Mouse (Mus musculus) embryonic facial prominence, embryonic 13.5 days (tissue): ENCODE measurements around the gene Phrf1. TPM values are rescaled to one million over a fixed set of nuclear protein-coding genes. Genes with fewer than 3 reads are reported as not detected.

Source experiments
- ATAC-seq: fragments of 200-750 bp; cut with Nextera tagmentation; 2 replicates; pipeline ENCODE4 v1.8.0; 2017; ENCODE audit warnings: low read depth; ENCODE audit not compliant: insufficient number of reproducible peaks, insufficient read depth, low FRiP score, low TSS enrichment
- H3K27ac ChIP-seq: fragments of 300-500 bp; sonication (generic); 2 replicates; pipeline ENCODE4 v1.5.1; 2015; ENCODE audit warnings: moderate library complexity, mild to moderate bottlenecking, inconsistent platforms
- H3K27me3 ChIP-seq: fragments of 300-500 bp; sonication (generic); 2 replicates; pipeline ENCODE4 v1.6.1; 2015; ENCODE audit warnings: mild to moderate bottlenecking, inconsistent platforms
- H3K36me3 ChIP-seq: fragments of 300-500 bp; sonication (generic); 2 replicates; pipeline ENCODE4 v1.6.1; 2015; ENCODE audit warnings: mild to moderate bottlenecking, inconsistent platforms
- H3K4me1 ChIP-seq: fragments of 300-500 bp; sonication (generic); 2 replicates; pipeline ENCODE4 v1.6.1; 2015; ENCODE audit warnings: inconsistent platforms
- H3K4me2 ChIP-seq: fragments of 300-500 bp; sonication (generic); 2 replicates; pipeline ENCODE4 v1.6.1; 2015; ENCODE audit warnings: moderate library complexity, mild to moderate bottlenecking, inconsistent platforms
- H3K4me3 ChIP-seq: fragments of 300-500 bp; sonication (generic); 2 replicates; pipeline ENCODE4 v1.5.1; 2015; ENCODE audit warnings: mild to moderate bottlenecking, inconsistent platforms
- H3K9ac ChIP-seq: fragments of 300-500 bp; sonication (generic); 2 replicates; pipeline ENCODE4 v1.6.1; 2015; ENCODE audit warnings: mild to moderate bottlenecking, inconsistent platforms
- H3K9me3 ChIP-seq: fragments of 300-500 bp; sonication (generic); 2 replicates; pipeline ENCODE4 v1.6.1; 2016; ENCODE audit warnings: inconsistent platforms
- WGBS: fragments of 180-500 bp; shearing (Covaris S2); methylation state at CpG from one replicate; pipeline ENCODE4 v1.1.7; 2015; ENCODE audit warnings: mixed read lengths; 5-methylcytosine and 5-hydroxymethylcytosine counted together
- polyA plus RNA-seq: library from polyadenylated mRNA; unstranded; fragments of >200 nt; fragmentation: Nextera tagmentation; extraction: Ambion mirVana; gene quantifications from 2 replicates; pipeline ENCODE4 v1.2.1, GENCODE M21; 2015

Phrf1 gene
- polyA plus RNA-seq, 1 experiment from 2014 or later = 82.0 TPM

DNA sequence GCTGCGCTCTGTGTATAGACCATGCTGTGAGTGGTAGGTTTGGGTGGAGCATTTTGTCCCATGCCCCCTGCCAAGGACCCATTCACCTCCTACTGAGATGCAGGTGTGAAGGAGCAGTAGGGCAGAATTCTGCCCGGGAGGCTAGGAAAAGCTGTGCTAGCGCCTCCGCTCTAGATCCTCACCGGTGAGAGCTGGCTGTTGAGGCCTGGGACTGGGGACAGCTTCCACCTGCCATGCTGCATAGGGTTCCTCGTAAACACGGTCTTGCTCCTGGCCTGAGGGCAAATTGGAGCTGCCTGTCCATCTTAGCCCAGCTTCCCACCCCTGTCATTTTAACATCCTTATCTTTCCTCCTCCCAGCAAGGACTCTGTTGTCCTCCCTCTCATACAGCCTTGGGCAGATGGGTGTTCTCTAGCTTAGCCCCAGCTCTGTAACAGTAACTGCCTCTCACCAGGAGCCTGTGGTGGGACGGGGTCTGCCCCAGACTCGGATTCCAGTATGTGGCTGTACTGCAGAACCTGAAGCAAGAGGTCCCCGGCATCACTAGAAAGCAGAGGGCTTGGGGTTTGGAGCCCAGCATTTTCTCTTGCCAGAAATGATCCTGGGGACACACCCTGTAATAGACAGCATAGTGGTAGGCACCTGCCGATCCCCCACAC is 35.6 kb downstream of the Phrf1 start:
- Histone ChIP-seq H3K4me3 (no peak overlapping the region), H3K36me3 (peaks cover 52% of the 10 kb centered on the region), H3K4me1 (peaks cover 19% of the 10 kb centered on the region), H3K4me2 (no peak overlapping the region), H3K27me3 (no peaks in the 10 kb centered on the region), H3K9me3 (no peaks in the 10 kb centered on the region), H3K9ac (no peak overlapping the region), H3K27ac (no peak overlapping the region)
- ATAC-seq = no peak
- 70% methylated on average over 11 of the region's 11 CpGs for WGBS

DNA sequence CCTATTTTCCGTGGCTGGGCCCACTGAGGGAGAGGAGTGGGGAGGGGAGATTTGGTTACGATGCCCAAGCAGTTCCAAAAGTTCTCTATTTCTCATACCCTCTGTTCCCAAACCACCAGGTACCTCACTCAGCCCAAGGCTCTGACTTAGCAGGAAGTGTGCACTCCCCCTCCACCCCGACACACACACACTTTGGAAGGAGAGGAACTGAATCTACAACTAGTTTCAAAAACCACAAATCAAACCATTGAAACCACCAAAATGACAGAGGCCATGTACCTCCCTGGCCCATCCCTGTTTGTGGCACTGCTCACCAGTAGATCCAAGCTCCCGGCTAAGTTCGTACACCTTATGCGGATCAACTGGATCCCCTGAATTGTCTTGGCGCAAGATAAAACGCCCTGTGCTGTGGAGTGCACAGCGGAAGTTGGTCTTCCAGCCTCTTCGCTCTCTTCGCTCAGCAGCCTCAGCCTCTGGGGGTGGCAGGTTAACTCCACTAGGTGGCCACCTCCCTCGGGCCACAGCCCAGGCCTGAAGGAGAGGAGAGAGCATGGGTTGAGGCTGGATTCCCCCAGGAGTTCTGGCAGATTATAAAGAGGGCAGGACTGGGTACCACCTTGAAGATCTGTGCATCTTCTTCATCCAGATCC is 36.3 kb downstream of the Phrf1 start:
- Histone ChIP-seq H3K4me3 (no peak overlapping the region), H3K27me3 (no peaks in the 10 kb centered on the region), H3K27ac (no peak overlapping the region), H3K9ac (0 out of 2 replicates have a peak overlapping the region, but pooled peaks have one; percentile 3), H3K36me3 (peaks cover 45% of the 10 kb centered on the region), H3K4me1 (peaks cover 19% of the 10 kb centered on the region), H3K4me2 (peak overlapping the region; percentile 82), H3K9me3 (no peaks in the 10 kb centered on the region)
- no peak for ATAC-seq
- WGBS = 31% methylated on average over 12 of the region's 12 CpGs

DNA sequence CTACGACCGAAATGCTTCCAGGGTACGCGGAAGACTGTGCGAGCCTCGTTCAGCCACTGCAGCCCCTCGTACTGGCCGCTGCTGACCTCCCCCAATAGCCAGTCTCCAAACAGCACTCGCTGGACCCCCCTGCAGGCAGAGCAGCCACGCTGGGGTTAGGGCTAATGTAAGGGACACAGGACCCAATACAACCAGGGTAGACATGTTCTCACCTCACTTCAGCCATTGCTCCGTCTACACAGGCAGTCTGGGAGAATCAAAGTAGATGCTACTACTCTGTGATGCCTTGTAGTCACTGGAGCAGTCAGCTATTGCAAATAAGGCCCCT is 36.8 kb downstream of the Phrf1 start:
- Histone ChIP-seq H3K36me3 (peaks cover 40% of the 10 kb centered on the region), H3K4me2 (peak overlapping the region; percentile 82), H3K9me3 (no peaks in the 10 kb centered on the region), H3K27me3 (no peaks in the 10 kb centered on the region), H3K9ac (0 out of 2 replicates have a peak overlapping the region, but pooled peaks have one; percentile 3), H3K4me1 (peaks cover 19% of the 10 kb centered on the region), H3K27ac (no peak overlapping the region), H3K4me3 (no peak overlapping the region)
- ATAC-seq = no peak
- 41% methylated on average over 11 of the region's 11 CpGs for WGBS

DNA sequence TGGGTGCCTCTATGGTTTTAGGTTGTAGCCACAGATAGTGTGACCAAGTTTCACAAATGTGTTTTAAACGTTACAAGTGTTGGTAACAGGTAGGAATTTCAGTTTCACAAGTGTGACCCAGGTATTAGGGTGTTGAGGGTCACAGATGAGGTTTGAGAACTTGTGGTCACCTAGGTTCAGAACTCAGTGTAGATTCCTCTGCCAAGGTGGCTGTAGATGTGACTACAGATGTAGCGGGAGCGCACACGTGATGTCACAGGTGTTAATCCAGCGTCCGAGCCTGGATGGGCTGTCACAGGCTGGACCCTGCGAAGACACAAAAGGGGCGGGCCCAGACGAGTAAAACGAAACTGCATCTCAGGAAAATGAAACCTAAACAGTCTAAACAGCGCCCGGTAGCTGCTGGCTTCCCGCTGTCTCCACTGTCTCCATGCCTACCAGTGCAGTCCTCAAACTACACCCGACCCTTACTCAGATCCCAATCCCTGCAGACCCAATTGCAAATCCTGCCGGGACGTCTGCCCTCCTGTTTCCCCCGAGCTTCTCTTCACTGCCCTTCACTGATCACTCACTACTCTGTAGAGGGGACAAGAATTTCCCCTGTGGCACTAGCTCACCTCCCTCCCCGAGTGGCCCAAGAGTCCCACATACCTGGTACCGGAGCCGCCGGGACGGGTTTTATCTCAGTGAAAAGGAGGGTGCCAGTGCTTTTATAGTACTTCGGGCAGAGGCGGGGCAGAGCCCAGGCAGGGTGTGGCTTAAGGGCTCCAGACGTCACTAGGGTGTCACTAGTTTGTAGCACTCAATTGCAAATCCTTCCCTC is 37.4 kb downstream of the Phrf1 start, which contains the start of gene Irf7:
Irf7 (minus strand) TSS at position 743 of the 823 bp plus-strand sequence.
- Histone ChIP-seq H3K4me2 (peak within 1 kb of the TSS; percentile 82), H3K27me3 (no peaks in the 10 kb centered on the region), H3K9me3 (no peaks in the 10 kb centered on the region), H3K4me1 (peaks cover 19% of the 10 kb centered on the region), H3K36me3 (peaks cover 35% of the 10 kb centered on the region), H3K27ac (no peak within 1 kb of the TSS), H3K9ac (peak within 1 kb of the TSS; percentile 76), H3K4me3 (peak within 1 kb of the TSS; percentile 51)
- ATAC-seq = no peak
- WGBS = 10% methylated on average over 25 of the region's 25 CpGs

DNA sequence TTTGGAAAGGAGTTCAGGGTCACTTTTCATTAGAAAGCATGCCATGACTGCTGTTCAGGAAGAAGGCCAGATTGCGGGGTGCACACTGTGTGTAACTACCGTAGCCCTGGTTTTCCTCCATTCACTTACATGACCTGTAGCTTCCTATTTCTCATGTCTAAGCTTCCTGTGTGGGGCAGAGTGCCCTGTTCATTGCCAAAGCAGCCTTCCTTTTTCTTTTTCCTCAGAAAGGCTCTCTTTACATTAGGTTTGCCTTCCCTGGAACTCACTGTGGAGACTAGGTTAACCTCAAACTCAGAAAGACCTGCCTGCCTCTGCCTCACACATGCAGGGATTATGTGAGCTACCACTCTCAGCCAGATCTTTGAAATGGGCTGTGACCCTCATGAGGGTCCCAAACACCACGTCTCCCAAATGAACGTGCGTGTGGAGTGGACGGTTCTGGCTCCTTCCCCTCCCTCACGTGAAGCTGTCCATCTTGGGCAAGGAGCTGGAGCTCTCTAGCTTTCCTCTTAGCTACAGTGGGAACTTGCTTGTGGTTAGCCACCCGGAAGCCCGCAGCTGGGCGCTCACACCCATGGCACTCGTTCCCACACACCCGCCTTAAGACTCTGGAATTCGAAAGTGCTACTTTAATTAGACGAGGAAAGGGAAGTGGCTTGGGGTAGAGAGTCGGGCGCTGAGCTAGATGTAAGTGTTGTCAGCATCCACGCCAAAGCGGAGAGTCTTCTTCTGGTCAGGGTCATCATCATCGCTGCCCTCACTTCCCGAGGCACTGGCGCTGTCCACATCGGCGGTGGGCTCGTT is 40.1 kb downstream of the Phrf1 start:
- H3K4me1 ChIP-seq = peaks cover 19% of the 10 kb centered on the region
- H3K36me3 ChIP-seq = peaks cover 7% of the 10 kb centered on the region
- H3K27me3 ChIP-seq = no peaks in the 10 kb centered on the region
- H3K4me2 ChIP-seq = no peak overlapping the region
- no peak overlapping the region for H3K4me3 ChIP-seq
- H3K9ac ChIP-seq = no peak overlapping the region
- no peak for ATAC-seq
- 76% methylated on average over 24 of the region's 24 CpGs for WGBS
- no peaks in the 10 kb centered on the region for H3K9me3 ChIP-seq
- no peak overlapping the region for H3K27ac ChIP-seq

DNA sequence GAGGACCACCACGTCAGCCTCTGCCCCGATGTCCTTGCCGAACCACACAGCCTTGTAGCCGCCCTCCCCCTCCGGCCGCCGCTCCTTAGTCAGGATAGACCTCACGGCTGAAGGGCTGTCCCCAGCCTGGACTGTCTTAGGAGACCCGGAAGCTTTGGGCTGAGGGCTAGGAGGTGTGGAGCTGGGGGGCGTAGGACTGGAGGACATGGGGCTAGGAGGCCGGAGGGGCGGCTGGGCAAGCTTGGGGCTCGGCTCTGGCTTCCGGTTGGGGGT is 40.6 kb downstream of the Phrf1 start:
- Histone ChIP-seq H3K4me3 (no peak overlapping the region), H3K27ac (no peak overlapping the region), H3K4me1 (peaks cover 19% of the 10 kb centered on the region), H3K4me2 (no peak overlapping the region), H3K9ac (no peak overlapping the region), H3K27me3 (no peaks in the 10 kb centered on the region), H3K36me3 (peaks cover 2% of the 10 kb centered on the region; the same call in 1 of the 2 replicates), H3K9me3 (no peaks in the 10 kb centered on the region)
- no peak for ATAC-seq
- WGBS = 84% methylated on average over 14 of the region's 14 CpGs

DNA sequence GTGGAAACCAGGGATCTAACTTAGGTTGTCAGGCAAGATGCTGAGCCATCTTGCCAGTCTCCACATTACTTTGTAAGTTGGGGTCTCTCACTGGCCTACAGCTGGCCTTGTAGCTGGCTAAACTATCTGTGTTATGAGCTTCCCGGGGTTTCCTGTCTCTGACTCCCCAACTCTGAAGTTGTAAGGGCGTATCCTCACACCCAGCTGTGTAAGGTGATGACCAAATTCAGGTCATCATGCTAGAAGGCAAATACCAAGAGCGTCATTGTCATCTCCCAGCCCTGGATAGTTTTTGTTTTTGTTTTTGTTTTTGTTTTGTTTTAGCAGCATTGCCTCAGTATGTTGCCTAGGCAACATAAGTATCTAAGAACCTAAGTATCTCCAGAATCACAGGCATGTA is 42.0 kb downstream of the Phrf1 start:
- Histone ChIP-seq H3K36me3 (no peaks in the 10 kb centered on the region), H3K4me2 (no peak overlapping the region), H3K9ac (no peak overlapping the region), H3K27ac (no peak overlapping the region), H3K4me1 (peaks cover 10% of the 10 kb centered on the region), H3K9me3 (no peaks in the 10 kb centered on the region), H3K4me3 (no peak overlapping the region), H3K27me3 (no peaks in the 10 kb centered on the region)
- no peak for ATAC-seq
- 79% methylated on average over 3 of the region's 3 CpGs for WGBS

DNA sequence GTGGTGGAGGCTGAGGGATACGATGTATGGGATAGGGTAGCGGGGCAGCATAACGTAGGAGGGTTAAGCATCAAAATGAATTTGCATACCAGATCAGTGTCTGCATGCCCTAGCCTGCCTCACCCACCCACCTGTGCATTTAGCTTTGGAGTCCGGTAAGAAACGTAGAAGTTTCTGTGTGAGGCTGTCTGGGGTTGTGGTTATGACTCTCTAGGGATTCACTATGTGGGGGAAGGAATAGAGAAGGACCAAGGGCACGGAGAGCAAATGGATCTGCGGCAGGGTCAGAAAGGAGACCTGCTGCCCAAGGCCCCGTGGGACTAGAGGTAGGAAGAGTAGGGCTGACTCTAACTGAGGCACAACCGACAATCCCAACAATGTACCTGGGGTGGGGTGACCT is 46.8 kb downstream of the Phrf1 start:
- no peaks in the 10 kb centered on the region for H3K36me3 ChIP-seq
- H3K4me2 ChIP-seq = no peak overlapping the region
- no peak overlapping the region for H3K27ac ChIP-seq
- 76% methylated on average over 9 of the region's 9 CpGs for WGBS
- H3K27me3 ChIP-seq = peaks cover 16% of the 10 kb centered on the region
- no peaks in the 10 kb centered on the region for H3K9me3 ChIP-seq
- no peak overlapping the region for H3K4me3 ChIP-seq
- no peak for ATAC-seq
- H3K4me1 ChIP-seq = peaks cover 9% of the 10 kb centered on the region
- no peak overlapping the region for H3K9ac ChIP-seq

DNA sequence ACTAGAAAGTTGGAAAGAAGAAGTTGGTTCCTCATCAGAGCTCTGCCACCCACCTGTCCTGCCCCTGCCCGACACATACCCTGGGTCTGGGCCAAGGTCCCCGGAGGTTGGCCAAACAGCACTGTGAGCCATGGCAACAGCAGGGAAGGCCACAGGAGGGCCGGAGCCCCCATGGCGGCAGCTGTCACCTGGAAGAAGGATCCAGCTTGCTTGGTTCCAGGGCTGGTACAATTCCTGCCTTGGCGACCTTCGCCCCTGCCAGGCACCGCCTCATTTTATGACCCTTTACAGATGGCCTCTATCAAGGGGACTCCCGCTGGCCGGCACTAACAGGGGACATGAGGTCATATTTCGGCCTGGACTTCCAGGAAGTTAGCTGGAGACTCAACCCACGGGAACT is 48.0 kb downstream of the Phrf1 start, which contains the start of gene Cdhr5:
Cdhr5 (minus strand) TSS at position 241 of the 400 bp plus-strand sequence.
- no peak within 1 kb of the TSS for H3K4me3 ChIP-seq
- H3K27ac ChIP-seq = no peak within 1 kb of the TSS
- no peaks in the 10 kb centered on the region for H3K9me3 ChIP-seq
- H3K36me3 ChIP-seq = no peaks in the 10 kb centered on the region
- H3K27me3 ChIP-seq = peaks cover 16% of the 10 kb centered on the region
- peaks cover 9% of the 10 kb centered on the region for H3K4me1 ChIP-seq
- no peak within 1 kb of the TSS for H3K4me2 ChIP-seq
- no peak for ATAC-seq
- no peak within 1 kb of the TSS for H3K9ac ChIP-seq
- WGBS = 58% methylated on average over 11 of the region's 11 CpGs

DNA sequence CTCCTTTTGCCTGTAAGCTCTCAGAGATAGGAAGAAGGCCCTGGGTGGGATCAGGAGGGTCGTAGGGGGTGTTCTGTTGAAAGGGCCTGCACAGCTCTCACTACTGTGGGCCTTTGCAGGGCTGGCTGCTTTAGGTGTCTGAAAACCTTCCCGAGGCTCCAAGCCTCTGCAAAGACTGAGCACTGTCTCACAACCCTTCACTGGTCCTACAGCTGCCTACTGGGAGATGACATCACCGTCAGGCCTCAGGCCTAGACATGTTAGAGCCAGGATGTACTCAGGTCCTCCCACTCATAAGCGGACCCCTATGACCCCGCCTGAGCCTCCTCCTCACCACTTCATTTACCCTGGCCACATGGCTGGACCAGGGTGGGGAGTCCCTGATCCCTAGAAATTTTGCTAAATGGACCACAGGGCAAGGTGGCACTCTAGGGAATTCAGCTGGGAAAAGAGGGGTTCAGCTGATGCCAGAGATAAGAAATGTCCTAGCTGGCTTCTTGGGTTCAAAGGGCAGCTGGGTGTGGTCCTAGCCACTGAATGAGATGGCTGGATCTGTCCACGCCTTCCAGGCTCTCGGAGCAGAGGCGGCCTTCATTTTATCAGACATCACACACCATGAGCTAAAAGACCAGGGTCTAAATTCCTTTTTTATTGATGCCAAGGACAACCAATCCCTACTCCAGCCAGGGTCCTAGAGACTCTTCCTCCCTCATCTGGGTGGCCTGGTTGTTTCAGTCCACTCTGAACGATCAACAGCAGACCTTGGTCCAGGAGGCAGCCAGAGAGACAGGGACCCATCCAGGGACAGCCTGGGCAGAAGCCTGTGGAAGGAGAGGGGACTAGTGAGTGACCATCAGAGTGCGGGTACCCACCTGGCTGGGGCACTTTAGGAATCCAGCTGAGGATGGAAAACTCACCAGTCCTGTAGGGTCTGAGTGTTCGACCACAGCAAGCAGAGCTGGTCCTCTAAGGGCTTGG is 49.4 kb downstream of the Phrf1 start:
- Histone ChIP-seq H3K27ac (no peak overlapping the region), H3K4me1 (peaks cover 9% of the 10 kb centered on the region), H3K9me3 (no peaks in the 10 kb centered on the region), H3K27me3 (peaks cover 16% of the 10 kb centered on the region), H3K9ac (peak overlapping the region; percentile 73; the same call in 1 of the 2 replicates), H3K36me3 (no peaks in the 10 kb centered on the region), H3K4me2 (peak overlapping the region; percentile 97), H3K4me3 (no peak overlapping the region; the same call in 1 of the 2 replicates)
- ATAC-seq = no peak
- 74% methylated on average over 11 of the region's 11 CpGs for WGBS
